Mouse (Mus musculus) myocyte (in vitro differentiated cells): ENCODE measurements at regions not wholly inside any gene's neighbourhood (a gene's known extent, or its start where the extent isn't known, plus 50 kb on each side); places are given as distances from the start of the nearest gene placed in this dataset.

ENCODE experiments used
- H3K27me3 ChIP-seq: one replicate; pipeline ENCODE4 v1.6.1; 2011; ENCODE audit not compliant: control insufficient read depth, insufficient read depth, insufficient read length
- H3K36me3 ChIP-seq: one replicate; pipeline ENCODE4 v1.6.1; 2011; ENCODE audit not compliant: control insufficient read depth, insufficient read depth
- H3K4me2 ChIP-seq: one replicate; pipeline ENCODE4 v1.6.1; 2011; ENCODE audit warnings: low read depth, control low read depth
- H3K4me3 ChIP-seq: one replicate; pipeline ENCODE4 v1.5.1; 2011; ENCODE audit warnings: mild to moderate bottlenecking, control low read depth, moderate library complexity
- H3K79me2 ChIP-seq: one replicate; pipeline ENCODE4 v1.6.1; 2011; ENCODE audit not compliant: control insufficient read depth, insufficient read depth
- H3ac ChIP-seq: one replicate; pipeline ENCODE4 v1.6.1; 2011; ENCODE audit not compliant: control insufficient read depth, insufficient read length
- CEBPB ChIP-seq: IDR thresholded peaks from 2 replicates; pipeline ENCODE4 v1.6.1; 2011; ENCODE audit warnings: mild to moderate bottlenecking, moderate library complexity; ENCODE audit not compliant: poor library complexity, insufficient read depth, severe bottlenecking
- E2F4 ChIP-seq: IDR thresholded peaks from one replicate; pipeline ENCODE4 v1.6.1; 2011; ENCODE audit warnings: mild to moderate bottlenecking, control low read depth, moderate library complexity; ENCODE audit not compliant: insufficient read depth
- MAX ChIP-seq: IDR thresholded peaks from one replicate; pipeline ENCODE4 v1.6.1; 2011; ENCODE audit warnings: low read depth, mild to moderate bottlenecking, control low read depth
- MYOD1 ChIP-seq, 3 experiments: IDR thresholded peaks; one replicate each; pipeline ENCODE4 v1.6.1; 2011; ENCODE audit warnings: control low read depth in 2 of 3, low read depth in 2 of 3, mild to moderate bottlenecking in 2 of 3, moderate library complexity in 1 of 3; ENCODE audit not compliant: insufficient read length in 2 of 3, control insufficient read depth in 1 of 3
- MYOG ChIP-seq, 3 experiments: IDR thresholded peaks; one replicate each; pipeline ENCODE4 v1.6.1; 2011; ENCODE audit warnings: control low read depth in 2 of 3, low read depth in 2 of 3, mild to moderate bottlenecking in 2 of 3; ENCODE audit not compliant: insufficient read length in 2 of 3, control insufficient read depth in 1 of 3, insufficient read depth in 1 of 3
- POLR2A ChIP-seq: IDR thresholded peaks from one replicate; pipeline ENCODE4 v1.6.1; 2011; ENCODE audit warnings: low read depth, mild to moderate bottlenecking, control low read depth, moderate library complexity; ENCODE audit not compliant: insufficient read length
- POLR2AphosphoS2 ChIP-seq: IDR thresholded peaks from one replicate; pipeline ENCODE4 v1.6.1; 2011; ENCODE audit warnings: low read depth, control low read depth; ENCODE audit not compliant: insufficient read length
- REST ChIP-seq: IDR thresholded peaks from one replicate; pipeline ENCODE4 v1.6.1; 2011; ENCODE audit warnings: mild to moderate bottlenecking, control low read depth, moderate library complexity; ENCODE audit not compliant: insufficient read depth, insufficient read length
- SRF ChIP-seq: IDR thresholded peaks from one replicate; pipeline ENCODE4 v1.6.1; 2011; ENCODE audit warnings: low read depth; ENCODE audit not compliant: control insufficient read depth, insufficient read length
- TCF12 ChIP-seq: IDR thresholded peaks from one replicate; pipeline ENCODE4 v1.6.1; 2011; ENCODE audit warnings: mild to moderate bottlenecking, control low read depth; ENCODE audit not compliant: poor library complexity, insufficient read depth, severe bottlenecking
- TCF3 ChIP-seq: IDR thresholded peaks from one replicate; pipeline ENCODE4 v1.6.1; 2011; ENCODE audit warnings: low read depth, control low read depth; ENCODE audit not compliant: insufficient read length
- USF1 ChIP-seq: IDR thresholded peaks from one replicate; pipeline ENCODE4 v1.6.1; 2011; ENCODE audit warnings: low read depth, mild to moderate bottlenecking, control low read depth, moderate library complexity

DNA sequence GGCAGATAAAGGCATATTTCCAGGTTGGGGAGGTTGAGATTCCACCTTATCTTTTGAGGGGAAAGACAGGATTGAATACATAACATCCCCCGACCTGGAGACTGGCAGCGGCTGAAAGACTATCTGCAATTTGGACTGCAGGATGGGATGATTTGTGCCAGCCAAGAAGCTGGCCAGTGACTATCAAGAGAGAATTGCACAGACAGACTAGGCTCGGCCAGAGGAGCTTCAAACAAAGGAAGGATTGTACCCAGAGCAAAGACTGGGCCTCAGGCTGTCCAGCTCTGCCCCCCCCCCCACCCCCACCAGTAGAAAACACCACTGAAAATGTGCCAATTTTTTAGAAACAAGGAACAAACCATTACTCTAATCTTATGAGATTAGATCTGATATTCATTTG, 73.0 kb upstream of the Fam3c start:
- Histone ChIP-seq H3K36me3 (no peaks in the 10 kb centered on the region), H3K27me3 (no peaks in the 10 kb centered on the region), H3ac (no peak overlapping the region), H3K4me3 (no peak overlapping the region), H3K79me2 (no peaks in the 10 kb centered on the region), H3K4me2 (no peak overlapping the region)
- TF ChIP-seq POLR2AphosphoS2: no peak
- no peak for TF ChIP-seq POLR2A
- no peak for TF ChIP-seq REST
- no peak for TF ChIP-seq MYOG (IDR thresholded peaks at IDR 0.05; ENCODE audit: control insufficient read depth in 1 of 3, insufficient read depth in 1 of 3, insufficient read length in 2 of 3, low read depth in 2 of 3)
- no peak for TF ChIP-seq TCF12
- no peak for TF ChIP-seq TCF3
- TF ChIP-seq MAX: no peak
- no peak for TF ChIP-seq SRF
- no peak for TF ChIP-seq MYOD1 (IDR thresholded peaks at IDR 0.05; ENCODE audit: control insufficient read depth in 1 of 3, insufficient read length in 2 of 3, low read depth in 2 of 3)
- TF ChIP-seq CEBPB: no peak
- TF ChIP-seq E2F4: no peak
- TF ChIP-seq USF1: no peak

GRCm38 (mm10) chr6:22424161-22424807, 68.2 kb upstream of the Fam3c start:
- H3K79me2 ChIP-seq: no peaks in the 10 kb centered on the region
- no peaks in the 10 kb centered on the region for H3K36me3 ChIP-seq
- TF ChIP-seq MYOD1 (IDR thresholded peaks at IDR 0.05; ENCODE audit: control insufficient read depth in 1 of 3, insufficient read length in 2 of 3, low read depth in 2 of 3) (no peak), E2F4 (no peak), MYOG (IDR thresholded peaks at IDR 0.05; ENCODE audit: control insufficient read depth in 1 of 3, insufficient read depth in 1 of 3, insufficient read length in 2 of 3, low read depth in 2 of 3) (no peak)

GRCm38 (mm10) chr6:22423070-22423980, 67.3 kb upstream of the Fam3c start:
- no peaks in the 10 kb centered on the region for H3K79me2 ChIP-seq
- H3ac ChIP-seq: no peak overlapping the region
- no peaks in the 10 kb centered on the region for H3K36me3 ChIP-seq
- no peaks in the 10 kb centered on the region for H3K27me3 ChIP-seq
- H3K4me2 ChIP-seq: peak overlapping the region; percentile 50
- H3K4me3 ChIP-seq: no peak overlapping the region
- TF ChIP-seq MYOD1 (IDR thresholded peaks at IDR 0.05; ENCODE audit: control insufficient read depth in 1 of 3, insufficient read length in 2 of 3, low read depth in 2 of 3): no peak
- no peak for TF ChIP-seq TCF3
- TF ChIP-seq TCF12: no peak
- TF ChIP-seq SRF: no peak
- TF ChIP-seq POLR2AphosphoS2: no peak
- no peak for TF ChIP-seq E2F4
- no peak for TF ChIP-seq CEBPB
- TF ChIP-seq POLR2A: no peak
- no peak for TF ChIP-seq MAX
- TF ChIP-seq REST: no peak
- no peak for TF ChIP-seq USF1
- no peak for TF ChIP-seq MYOG (IDR thresholded peaks at IDR 0.05; ENCODE audit: control insufficient read depth in 1 of 3, insufficient read depth in 1 of 3, insufficient read length in 2 of 3, low read depth in 2 of 3)

More at GRCm38 (mm10) chr6:22424161-22424807, 68.2 kb upstream of the Fam3c start:
- no peak overlapping the region for H3K4me2 ChIP-seq
- H3K4me3 ChIP-seq: no peak overlapping the region
- H3ac ChIP-seq: no peak overlapping the region
- no peaks in the 10 kb centered on the region for H3K27me3 ChIP-seq

DNA sequence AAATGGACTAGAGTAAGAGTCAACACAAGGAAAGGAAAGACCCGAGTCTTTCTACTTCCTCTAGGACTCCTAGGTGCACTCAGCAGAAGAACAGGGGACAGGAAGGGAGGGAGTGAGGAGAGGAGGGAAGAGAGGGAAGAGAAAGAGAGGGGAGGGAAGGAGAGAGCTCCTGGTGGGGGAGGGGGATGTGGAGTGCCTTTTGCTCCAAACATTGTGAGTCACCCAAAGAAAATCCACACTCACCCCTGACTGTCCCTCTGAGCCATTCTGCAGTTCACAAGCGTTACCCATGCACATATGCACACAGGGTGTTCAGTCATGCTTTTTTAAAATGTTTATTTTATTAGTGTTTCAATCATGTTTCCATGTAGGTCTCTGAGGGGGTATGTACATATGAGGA, 65.5 kb upstream of the Fam3c start:
- Histone ChIP-seq H3ac (no peak overlapping the region), H3K79me2 (no peaks in the 10 kb centered on the region), H3K4me3 (no peak overlapping the region)

More for the DNA sequence above, 65.5 kb upstream of the Fam3c start:
- H3K4me2 ChIP-seq: no peak overlapping the region
- no peaks in the 10 kb centered on the region for H3K27me3 ChIP-seq
- TF ChIP-seq MAX: no peak
- no peak for TF ChIP-seq TCF12
- no peak for TF ChIP-seq SRF
- TF ChIP-seq MYOD1 (IDR thresholded peaks at IDR 0.05; ENCODE audit: control insufficient read depth in 1 of 3, insufficient read length in 2 of 3, low read depth in 2 of 3): no peak
- no peak for TF ChIP-seq MYOG (IDR thresholded peaks at IDR 0.05; ENCODE audit: control insufficient read depth in 1 of 3, insufficient read depth in 1 of 3, insufficient read length in 2 of 3, low read depth in 2 of 3)
- no peak for TF ChIP-seq REST
- no peak for TF ChIP-seq CEBPB
- H3K36me3 ChIP-seq: no peaks in the 10 kb centered on the region
